Mouse (Mus musculus) forebrain, embryonic 13.5 days (tissue): ENCODE results near the gene Rtl10. TPM values are rescaled to one million over a fixed set of nuclear protein-coding genes. Genes with fewer than 3 reads are reported as not detected.
"Not testable (repeated sequence)": the region's sequence is repeated elsewhere in the genome, so short reads cannot be mapped to it uniquely, and the experiment has no call there.

Experiments used
- ATAC-seq: fragments of 200-750 bp; cut with Nextera tagmentation; 2 replicates; pipeline ENCODE4 v1.8.0; 2017
- H3K27ac ChIP-seq: fragments of 300-500 bp; sonication (generic); 2 replicates; pipeline ENCODE4 v1.5.1; 2015; ENCODE audit warnings: inconsistent platforms, mild to moderate bottlenecking, moderate library complexity
- H3K27me3 ChIP-seq: fragments of 300-500 bp; sonication (generic); 2 replicates; pipeline ENCODE4 v1.6.1; 2015; ENCODE audit warnings: mild to moderate bottlenecking, inconsistent platforms
- H3K36me3 ChIP-seq: fragments of 300-500 bp; sonication (generic); 2 replicates; pipeline ENCODE4 v1.6.1; 2015; ENCODE audit warnings: mild to moderate bottlenecking, inconsistent platforms; ENCODE audit not compliant: poor library complexity, severe bottlenecking
- H3K4me1 ChIP-seq: fragments of 300-500 bp; sonication (generic); 2 replicates; pipeline ENCODE4 v1.6.1; 2015; ENCODE audit warnings: inconsistent platforms
- H3K4me2 ChIP-seq: fragments of 300-500 bp; sonication (generic); 2 replicates; pipeline ENCODE4 v1.6.1; 2015; ENCODE audit warnings: inconsistent platforms, mild to moderate bottlenecking, moderate library complexity
- H3K4me3 ChIP-seq: fragments of 300-500 bp; sonication (generic); 2 replicates; pipeline ENCODE4 v1.5.1; 2015; ENCODE audit warnings: mild to moderate bottlenecking, inconsistent platforms
- H3K9ac ChIP-seq: fragments of 300-500 bp; sonication (generic); 2 replicates; pipeline ENCODE4 v1.6.1; 2015; ENCODE audit warnings: mild to moderate bottlenecking, inconsistent platforms
- H3K9me3 ChIP-seq: fragments of 300-500 bp; sonication (generic); replicated peaks from 2 replicates; pipeline ENCODE4 v1.6.1; 2016; ENCODE audit warnings: inconsistent platforms
- WGBS: fragments of 180-500 bp; shearing (Covaris S2); methylation state at CpG from one replicate; pipeline ENCODE4 v1.1.7; 2015; 5-methylcytosine and 5-hydroxymethylcytosine counted together
- polyA plus RNA-seq: library from polyadenylated mRNA; unstranded; fragments of >200 nt; fragmentation: Nextera tagmentation; extraction: Ambion mirVana; gene quantifications from 2 replicates; pipeline ENCODE4 v1.2.1, GENCODE M21; 2015

The Rtl10 gene
- polyA plus RNA-seq, 1 experiment from 2014 or later: 3.6 TPM

DNA sequence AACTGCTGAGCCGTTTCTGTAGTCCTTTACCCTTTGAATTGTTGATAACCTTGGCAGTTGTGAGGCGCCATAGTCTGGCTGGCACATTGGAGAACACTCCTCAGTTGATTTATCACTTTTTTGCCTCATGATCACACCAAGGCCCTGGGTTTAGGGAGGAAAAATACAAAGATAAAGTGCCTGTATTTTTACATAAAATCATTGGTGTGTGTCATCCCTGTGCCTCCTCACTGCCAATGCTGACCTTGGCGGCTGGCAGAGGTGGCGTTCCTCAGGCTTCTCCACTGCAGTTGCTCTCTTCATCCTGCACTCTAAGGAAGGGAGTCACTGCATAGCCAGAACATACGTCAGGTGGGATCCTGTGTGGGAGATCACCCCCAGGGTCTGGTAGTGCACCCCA, 13.0 kb downstream of the Rtl10 start:
- H3K4me3 ChIP-seq: no peak overlapping the region
- no peaks in the 10 kb centered on the region for H3K9me3 ChIP-seq
- H3K27ac ChIP-seq: no peak overlapping the region
- 87% methylated on average over 5 of the region's 5 CpGs for WGBS
- H3K36me3 ChIP-seq: no peaks in the 10 kb centered on the region
- ATAC-seq: no peak
- no peak overlapping the region for H3K9ac ChIP-seq
- no peaks in the 10 kb centered on the region for H3K27me3 ChIP-seq
- H3K4me1 ChIP-seq: no peaks in the 10 kb centered on the region; the same call in 1 of the 2 replicates
- H3K4me2 ChIP-seq: no peak overlapping the region

DNA sequence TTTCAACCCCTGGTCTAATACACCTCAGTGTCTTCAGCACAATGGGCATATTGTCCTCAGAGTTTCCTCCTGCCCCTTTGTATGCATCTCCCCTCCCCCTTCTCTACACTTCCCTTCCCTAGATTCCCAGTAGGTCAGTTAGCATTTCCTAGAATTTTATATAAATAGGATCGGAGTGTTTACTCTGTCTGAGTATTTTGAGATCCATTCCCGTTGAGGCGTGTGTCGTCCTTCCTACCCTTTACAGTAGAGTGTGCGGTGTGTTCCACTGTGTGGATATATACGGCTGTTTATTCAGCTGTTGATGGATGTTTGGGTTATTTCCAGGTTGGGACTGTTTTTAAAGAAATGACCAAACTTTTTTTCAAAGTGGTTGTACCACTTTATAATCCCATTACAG, 14.8 kb downstream of the Rtl10 start:
- no peaks in the 10 kb centered on the region for H3K9me3 ChIP-seq
- H3K4me1 ChIP-seq: no peaks in the 10 kb centered on the region; the same call in 1 of the 2 replicates
- no peaks in the 10 kb centered on the region for H3K36me3 ChIP-seq
- H3K4me2 ChIP-seq: no peak overlapping the region
- H3K27ac ChIP-seq: no peak overlapping the region
- H3K27me3 ChIP-seq: no peaks in the 10 kb centered on the region
- WGBS: 86% methylated on average over 6 of the region's 6 CpGs
- no peak overlapping the region for H3K9ac ChIP-seq
- ATAC-seq: no peak
- no peak overlapping the region for H3K4me3 ChIP-seq

DNA sequence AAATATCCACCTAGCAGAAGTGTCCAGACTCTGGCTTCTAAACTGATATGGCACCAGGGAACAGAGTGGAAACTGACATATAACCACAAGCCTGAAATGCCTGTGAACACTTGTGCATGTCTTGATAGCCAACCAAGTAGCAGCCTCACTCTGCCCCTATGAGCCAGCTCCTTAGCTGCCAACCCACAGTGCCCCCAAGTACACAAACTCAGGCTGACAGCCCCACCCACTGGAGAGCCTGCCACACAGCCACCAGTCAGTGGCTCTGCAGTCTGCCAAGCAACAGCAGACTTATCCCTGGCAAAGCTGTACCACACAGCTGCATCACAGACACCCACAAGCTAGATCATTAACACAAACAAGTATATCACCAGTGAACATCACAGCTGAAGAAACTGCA, 19.4 kb downstream of the Rtl10 start:
- H3K27me3 ChIP-seq: no peaks in the 10 kb centered on the region
- H3K4me2 ChIP-seq: no peak overlapping the region
- H3K4me1 ChIP-seq: no peaks in the 10 kb centered on the region
- H3K9me3 ChIP-seq: no peaks in the 10 kb centered on the region
- no peak overlapping the region for H3K9ac ChIP-seq
- H3K27ac ChIP-seq: no peak overlapping the region
- no peaks in the 10 kb centered on the region for H3K36me3 ChIP-seq
- ATAC-seq: no peak
- no peak overlapping the region for H3K4me3 ChIP-seq

DNA sequence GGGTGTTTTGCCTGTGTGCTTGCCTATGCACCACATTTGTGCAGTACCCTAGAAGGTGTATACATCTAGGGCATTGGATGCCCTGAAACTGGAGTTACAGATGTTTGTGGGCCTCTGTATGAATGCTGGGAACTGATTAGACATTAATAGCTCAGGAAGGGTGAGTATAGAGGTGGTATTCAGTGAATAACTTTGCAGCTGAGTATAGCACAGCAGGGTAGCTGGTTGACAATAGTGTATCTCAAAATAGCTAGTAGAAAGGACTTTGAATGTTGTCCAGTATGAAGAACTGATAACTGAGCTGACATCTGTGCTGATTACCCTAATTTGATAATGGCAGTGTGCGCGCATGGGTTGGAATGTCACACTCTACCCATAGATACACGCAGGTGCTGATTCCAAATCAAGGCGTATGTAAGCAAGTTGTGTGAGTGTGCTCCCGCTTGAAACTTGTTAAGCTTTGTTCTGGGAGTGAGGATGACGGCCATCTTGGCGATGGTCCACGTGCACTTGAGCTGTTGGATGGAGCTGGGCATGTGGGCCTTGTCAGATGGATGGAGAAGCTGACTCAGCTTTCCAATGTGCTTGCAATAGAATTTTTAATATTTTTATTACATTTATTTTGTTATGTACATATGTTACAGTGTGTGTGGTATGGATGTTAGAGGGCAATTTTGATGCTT, 25.0 kb downstream of the Rtl10 start:
- H3K4me1 ChIP-seq: peaks cover 5% of the 10 kb centered on the region; the same call in 1 of the 2 replicates
- H3K36me3 ChIP-seq: no peaks in the 10 kb centered on the region
- no peak for ATAC-seq
- H3K27ac ChIP-seq: no peak overlapping the region
- H3K27me3 ChIP-seq: no peaks in the 10 kb centered on the region
- no peak overlapping the region for H3K9ac ChIP-seq
- no peak overlapping the region for H3K4me2 ChIP-seq
- WGBS: 91% methylated on average over 8 of the region's 8 CpGs
- H3K4me3 ChIP-seq: no peak overlapping the region
- H3K9me3 ChIP-seq: no peaks in the 10 kb centered on the region

DNA sequence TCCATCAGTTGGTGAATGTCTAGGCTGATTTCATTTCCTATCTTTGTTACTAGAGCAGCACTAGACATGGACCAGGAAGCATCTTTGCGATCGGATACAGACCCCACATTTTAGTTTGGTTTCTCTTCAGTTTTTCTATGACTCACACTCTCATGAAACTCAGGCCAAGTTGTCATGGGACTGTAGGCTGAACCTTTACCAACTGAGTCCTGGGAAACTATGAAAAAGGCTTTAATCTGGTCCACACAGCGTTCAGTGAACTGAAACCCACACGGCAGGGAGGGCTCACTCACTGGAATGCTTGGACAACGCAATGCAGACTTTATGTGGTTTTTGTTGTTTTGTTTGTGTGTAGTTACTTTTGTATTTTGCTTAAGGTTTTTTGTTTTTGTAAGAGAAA, 30.0 kb downstream of the Rtl10 start:
- no peaks in the 10 kb centered on the region for H3K36me3 ChIP-seq
- WGBS: 84% methylated on average over 5 of the region's 5 CpGs
- ATAC-seq: no peak
- H3K4me1 ChIP-seq: peaks cover 3% of the 10 kb centered on the region; the same call in 1 of the 2 replicates
- H3K4me3 ChIP-seq: no peak overlapping the region
- H3K27ac ChIP-seq: no peak overlapping the region
- H3K27me3 ChIP-seq: no peaks in the 10 kb centered on the region
- no peak overlapping the region for H3K4me2 ChIP-seq
- H3K9ac ChIP-seq: no peak overlapping the region
- H3K9me3 ChIP-seq: no peaks in the 10 kb centered on the region

DNA sequence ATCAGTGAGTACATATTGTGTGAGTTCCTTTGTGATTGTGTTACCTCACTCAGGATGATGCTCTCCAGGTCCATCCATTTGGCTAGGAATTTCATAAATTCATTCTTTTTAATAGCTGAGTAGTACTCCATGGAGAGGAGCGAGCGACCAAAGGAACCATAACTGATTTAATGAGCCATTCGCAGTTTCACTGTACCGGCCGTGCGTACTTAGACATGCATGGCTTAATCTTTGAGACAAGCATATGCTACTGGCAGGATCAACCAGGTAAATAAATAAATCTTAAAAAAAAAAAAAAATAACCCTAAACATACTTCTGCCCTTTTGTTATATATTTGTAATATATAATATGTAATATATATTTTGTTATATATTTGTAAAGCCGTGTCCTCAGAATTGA, 34.4 kb downstream of the Rtl10 start:
- not testable (repeated sequence) for H3K4me2 ChIP-seq, H3K36me3 ChIP-seq, H3K4me1 ChIP-seq, H3K27ac ChIP-seq, H3K9ac ChIP-seq, H3K27me3 ChIP-seq, H3K9me3 ChIP-seq, H3K4me3 ChIP-seq
- 91% methylated on average over 7 of the region's 7 CpGs for WGBS
- peak; percentile 100 for ATAC-seq

DNA sequence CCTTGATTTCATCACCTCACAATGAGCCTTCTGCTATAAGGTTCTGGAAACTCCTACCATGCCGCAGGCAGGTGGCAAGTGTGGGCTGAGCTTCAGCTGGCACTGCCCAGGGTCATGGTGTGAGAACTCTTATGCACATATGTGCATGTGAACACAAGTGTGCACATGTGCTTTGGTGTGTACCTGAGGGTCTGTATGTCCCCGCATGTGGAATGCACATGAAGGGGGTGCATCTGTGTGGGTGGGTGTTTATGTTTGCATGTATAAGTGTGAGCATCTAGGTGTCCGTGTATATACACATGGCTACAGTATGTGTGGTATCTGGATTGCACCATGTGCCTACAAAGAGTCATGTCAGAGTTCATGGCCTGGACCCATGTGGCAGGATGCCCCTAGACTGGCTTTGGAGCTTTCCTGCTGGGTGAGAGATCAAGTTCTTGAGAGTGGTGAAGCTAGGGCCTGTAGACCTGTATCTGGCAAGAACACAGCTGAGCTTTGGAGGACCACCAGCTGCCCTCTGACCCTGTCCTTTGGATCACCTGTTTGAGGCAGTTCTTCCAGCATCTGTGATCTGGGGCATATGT, 38.8 kb downstream of the Rtl10 start:
- no peak for ATAC-seq
- H3K27me3 ChIP-seq: no peaks in the 10 kb centered on the region
- H3K27ac ChIP-seq: no peak overlapping the region
- H3K9ac ChIP-seq: no peak overlapping the region
- H3K4me2 ChIP-seq: no peak overlapping the region
- no peaks in the 10 kb centered on the region for H3K4me1 ChIP-seq
- 88% methylated on average over 3 of the region's 3 CpGs for WGBS
- H3K9me3 ChIP-seq: no peaks in the 10 kb centered on the region
- H3K36me3 ChIP-seq: no peaks in the 10 kb centered on the region
- H3K4me3 ChIP-seq: no peak overlapping the region

DNA sequence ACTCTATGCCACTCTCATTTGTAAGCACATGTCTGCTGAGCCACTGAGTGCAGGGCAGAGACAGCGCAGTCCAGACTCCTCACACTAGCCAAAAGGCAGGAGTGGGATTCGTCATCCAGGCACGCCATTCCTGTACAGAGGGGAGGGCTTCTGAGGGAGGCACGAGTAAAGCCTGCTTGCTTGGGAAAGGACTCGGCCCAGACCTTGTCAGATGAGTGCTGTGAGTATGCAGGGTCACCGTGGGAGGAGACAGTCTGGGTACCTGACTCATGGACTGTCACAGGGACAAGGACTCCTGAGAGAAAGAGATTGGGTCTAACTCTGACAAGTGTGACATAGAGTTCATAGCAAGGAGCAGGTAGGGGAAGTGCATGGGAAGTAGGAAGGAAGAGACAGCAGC, 40.6 kb downstream of the Rtl10 start:
- H3K4me2 ChIP-seq: no peak overlapping the region
- WGBS: 83% methylated on average over 6 of the region's 6 CpGs
- H3K4me1 ChIP-seq: peaks cover 8% of the 10 kb centered on the region; the same call in 1 of the 2 replicates
- no peak overlapping the region for H3K9ac ChIP-seq
- H3K4me3 ChIP-seq: no peak overlapping the region
- H3K27ac ChIP-seq: no peak overlapping the region
- no peaks in the 10 kb centered on the region for H3K9me3 ChIP-seq
- H3K36me3 ChIP-seq: no peaks in the 10 kb centered on the region
- H3K27me3 ChIP-seq: no peaks in the 10 kb centered on the region
- ATAC-seq: no peak

DNA sequence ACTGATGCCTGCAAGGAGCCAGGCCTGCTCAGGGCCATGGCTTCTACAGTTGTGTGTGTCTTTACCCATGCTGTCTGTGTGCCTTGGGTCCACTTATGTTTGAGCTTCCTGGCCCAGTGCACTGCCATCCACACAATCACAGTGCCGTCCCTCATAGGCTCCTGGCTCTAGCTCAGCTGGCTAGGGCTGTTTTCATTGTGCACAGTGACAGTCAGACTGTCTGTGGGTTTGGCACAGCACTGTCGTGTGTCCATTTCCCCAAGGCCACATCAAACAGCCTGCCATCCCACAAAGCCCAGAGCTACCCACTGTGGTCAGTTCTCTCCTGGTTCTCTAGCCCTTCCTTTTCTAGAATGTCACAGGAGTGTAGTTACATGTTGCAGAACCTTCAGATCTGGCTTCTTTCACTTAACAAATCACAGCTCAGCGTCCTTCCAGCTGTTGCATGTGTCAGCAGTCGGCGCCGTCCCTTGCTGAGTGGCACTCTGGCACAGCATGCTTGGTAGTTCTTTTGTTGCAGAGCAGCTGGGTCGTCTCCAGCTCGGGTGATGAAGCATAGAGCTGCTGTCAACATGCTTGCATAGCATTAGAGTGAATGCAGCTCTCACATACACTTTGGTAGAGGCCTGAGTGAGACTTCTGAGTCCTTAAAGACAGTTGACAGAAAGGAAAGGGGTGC, 44.6 kb downstream of the Rtl10 start:
- Histone ChIP-seq H3K27ac (no peak overlapping the region), H3K4me3 (no peak overlapping the region), H3K4me2 (no peak overlapping the region), H3K36me3 (no peaks in the 10 kb centered on the region), H3K27me3 (no peaks in the 10 kb centered on the region), H3K9me3 (no peaks in the 10 kb centered on the region), H3K9ac (no peak overlapping the region), H3K4me1 (peaks cover 16% of the 10 kb centered on the region; the same call in 1 of the 2 replicates)
- 51% methylated on average over 8 of the region's 8 CpGs for WGBS
- ATAC-seq: peak; percentile 80

DNA sequence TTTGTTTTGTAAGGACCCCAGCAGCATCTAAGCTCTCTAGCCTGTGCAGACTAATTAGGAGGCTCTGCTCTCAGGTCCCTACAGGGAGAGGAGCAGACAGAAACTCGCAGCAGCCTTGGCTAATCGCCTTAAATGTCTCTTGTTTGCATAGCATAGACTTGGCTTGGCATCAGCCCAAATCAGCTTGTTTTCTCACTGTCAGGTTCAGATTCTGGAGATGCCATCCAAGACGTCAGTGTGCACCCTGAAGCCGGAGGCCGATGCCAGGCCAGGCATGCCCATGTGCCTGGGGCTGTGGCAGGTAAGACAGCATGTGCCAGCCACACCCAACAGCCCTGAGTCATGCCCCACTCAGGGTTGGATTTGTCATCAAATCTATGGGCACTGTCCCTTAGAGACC, 49.2 kb downstream of the Rtl10 start:
- no peak for ATAC-seq
- Histone ChIP-seq H3K9ac (no peak overlapping the region), H3K4me1 (peaks cover 16% of the 10 kb centered on the region; the same call in 1 of the 2 replicates), H3K27ac (no peak overlapping the region), H3K27me3 (no peaks in the 10 kb centered on the region), H3K36me3 (no peaks in the 10 kb centered on the region), H3K4me2 (no peak overlapping the region), H3K4me3 (no peak overlapping the region), H3K9me3 (no peaks in the 10 kb centered on the region)
- WGBS: 60% methylated on average over 5 of the region's 5 CpGs
